ENCODE assay signal across 9 mouse cellular contexts in the genomic region with DNA sequence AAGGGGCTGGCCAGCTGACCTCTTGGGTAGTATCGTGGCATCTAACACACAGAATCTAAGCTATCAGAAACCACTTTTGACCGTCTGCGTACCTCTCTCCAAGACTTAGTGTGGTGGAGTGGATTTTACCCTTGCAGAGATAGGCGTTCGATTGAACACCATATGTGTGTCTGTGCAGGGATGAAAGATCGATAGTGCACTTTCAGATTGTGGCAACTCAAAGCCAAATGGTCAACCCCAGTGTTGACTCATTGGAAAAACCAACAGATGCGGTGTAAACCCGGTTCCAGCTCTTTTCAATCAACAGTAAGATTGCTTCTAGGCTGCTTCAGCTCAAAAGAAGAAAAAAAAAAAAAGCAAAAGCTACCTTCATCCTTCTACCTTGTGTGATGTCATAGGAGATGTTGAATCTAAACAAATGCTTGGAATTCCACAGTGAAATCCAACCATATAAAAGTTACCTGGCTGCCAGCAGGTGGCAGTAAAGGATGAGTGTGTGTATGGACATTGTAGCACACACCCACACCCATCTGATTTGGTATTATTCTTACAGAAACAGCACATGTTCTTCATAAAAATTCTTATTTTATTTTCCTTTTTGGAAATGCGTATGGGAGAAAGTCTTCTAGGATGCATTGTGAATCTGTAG. TPM values are rescaled to one million over a fixed set of nuclear protein-coding genes. Genes with fewer than 3 reads are reported as not detected.
DNase-seq lines count a peak whose midpoint lies in the region; ATAC-seq and TF ChIP-seq lines count a peak whose summit lies in the region.
"Had no signal": no experiment of that assay in that cellular context is flagged by ENCODE, and none has a peak within 500 bp of the region (broad histone marks: within the 10 kb centered on the region; RNA-seq: fewer than 3 reads in every experiment).

No protein-coding gene starts in this region.

- no peak for ATAC-seq in erythroid progenitor cell, adult 5-6 weeks (replicated peaks; ENCODE audit: low FRiP score, poor library complexity, severe bottlenecking)

- intact Hi-C loops in gastrocnemius, adult 2 months (cut with DNase I), result loop anchor here (5.0 kb wide), 2 partner anchors 261 to 316 kb away; no protein-coding TSS in a partner anchor
- intact Hi-C loops in left cerebral cortex, postnatal 36 days (cut with DNase I), result loop anchor here (1.0 to 5.0 kb wide), 2 partner anchors 316 to 410 kb away; no protein-coding TSS in a partner anchor

- DNase-seq in gastrocnemius, adult 2 months, result peak; percentile 44
- DNase-seq in gastrocnemius, adult 8-10 months (ENCODE audit: low spot score in 2 of 2), result no peak
- peak; percentile 35 for DNase-seq in urinary bladder, postnatal 25 days (ENCODE audit: low spot score)
- no peak for DNase-seq in urinary bladder, postnatal 36 days (ENCODE audit: low spot score in 2 of 2)
- peak; percentile 41 for DNase-seq in gastrocnemius, postnatal 10 days
- peak; percentile 26 to 36 for DNase-seq in left cerebral cortex, postnatal 36 days (ENCODE audit: low spot score in 2 of 2)
- DNase-seq in right cerebral cortex, postnatal 10 days (ENCODE audit: low spot score in 2 of 2), result peak; percentile 74 to 75

- H3K4me3 ChIP-seq in gastrocnemius, adult 2 months, result no peak overlapping the region

- TF ChIP-seq CTCF in gastrocnemius, adult 2 months (IDR thresholded peaks at IDR 0.05), result peak; percentile 77

- H3K27ac ChIP-seq in gastrocnemius, adult 2 months, result no peak overlapping the region

RNA-seq across cellular contexts. Expression of a gene that starts 8.8 kb away (rescaled TPM):
- total RNA-seq in gastrocnemius, adult 2 months (2021), result under 1 TPM; 0.13 to 0.22 TPM
- under 1 TPM in 1 of 4 experiments, not detected in 3; 0.24 TPM for total RNA-seq in gastrocnemius, adult 8-10 months (2022)
- total RNA-seq in gastrocnemius, postnatal 10 days (2021), result under 1 TPM in 1 of 2 experiments, not detected in 1; 0.14 TPM
- total RNA-seq in left cerebral cortex, postnatal 36 days (2021), result not detected
- total RNA-seq in erythroid progenitor cell, adult 5-6 weeks (2015; ENCODE audit: low replicate concordance), result not detected in 2 replicates
- not detected in 2 replicates for total RNA-seq in erythroid progenitor cell, adult 5-6 weeks (2017; ENCODE audit: low replicate concordance)
- total RNA-seq: layer of hippocampus, postnatal 14 days had no signal

Comparison
In these comparisons a context has a peak if more than half of its experiments do, and no peak if none do; other contexts are left out.
1. DNase-seq: peak in gastrocnemius, adult 2 months (single experiment), urinary bladder, postnatal 25 days (single experiment), gastrocnemius, postnatal 10 days (single experiment), left cerebral cortex, postnatal 36 days (2 of 2) and right cerebral cortex, postnatal 10 days (2 of 2); none in gastrocnemius, adult 8-10 months (0 of 2) and urinary bladder, postnatal 36 days (0 of 2).